Mouse (Mus musculus) cerebellum, postnatal 14 days (tissue): ENCODE data around the gene Cpxm1.
A peak's percentile ranks its signal among the peaks of the same experiment; 100 is the strongest.
"Not testable (repeated sequence)": the region's sequence is repeated elsewhere in the genome, so short reads cannot be mapped to it uniquely, and the experiment has no call there.

Source experiments
- DNase-seq, 2 experiments: peaks; one replicate each; pipeline ENCODE4 v3.0.0; 2021; ENCODE audit warnings: mixed read lengths in 2 of 2

The Cpxm1 gene

GRCm38 (mm10) chr2:130400046-130400445 lies 2.7 kb upstream of the Cpxm1 start:
- DNase-seq, result no peak

DNA sequence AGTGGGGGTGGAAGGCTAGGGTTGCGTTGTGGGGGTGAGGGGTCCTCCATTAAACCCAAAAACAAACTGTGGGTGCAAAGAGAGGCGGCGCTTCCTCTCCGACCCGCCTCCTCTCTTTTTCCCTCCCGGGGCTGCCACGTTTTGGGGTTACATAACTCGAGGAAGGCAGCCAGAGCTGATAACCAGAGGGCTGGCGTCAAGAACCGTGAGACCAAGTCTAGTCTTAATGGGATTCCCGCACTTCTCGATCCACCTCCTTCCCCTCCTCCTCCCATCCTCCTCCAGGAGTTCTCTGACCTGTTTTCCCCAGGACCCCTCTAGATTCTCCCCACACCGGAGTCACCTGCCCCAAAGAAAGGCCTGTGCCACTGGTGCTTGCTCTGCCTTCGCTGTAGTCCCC lies 717 bp upstream of the Cpxm1 start:
- no peak for DNase-seq

DNA sequence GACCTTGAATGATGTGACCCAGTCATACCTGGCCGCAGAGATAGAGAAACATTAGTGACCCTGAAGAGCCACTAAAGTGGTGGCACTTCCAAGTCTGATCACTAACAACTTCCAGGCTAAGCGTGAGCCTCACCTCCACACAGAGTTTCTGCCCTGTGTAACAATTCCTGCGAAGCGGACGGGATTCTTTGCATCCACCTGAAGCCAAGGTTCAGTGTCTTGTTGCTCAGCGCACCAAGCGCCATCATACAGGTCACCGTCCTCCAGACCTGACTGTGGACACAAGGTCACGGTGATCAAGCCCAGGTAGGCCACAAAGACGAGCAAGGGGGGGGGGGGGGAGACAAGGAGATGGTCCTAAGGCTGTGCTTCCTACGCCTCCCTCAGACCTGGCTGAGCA lies 1.7 kb downstream of the Cpxm1 start:
- DNase-seq, result no peak

- no peak for DNase-seq
Measured at GRCm38 (mm10) chr2:130392836-130393235, 4.5 kb downstream of the Cpxm1 start.

DNA sequence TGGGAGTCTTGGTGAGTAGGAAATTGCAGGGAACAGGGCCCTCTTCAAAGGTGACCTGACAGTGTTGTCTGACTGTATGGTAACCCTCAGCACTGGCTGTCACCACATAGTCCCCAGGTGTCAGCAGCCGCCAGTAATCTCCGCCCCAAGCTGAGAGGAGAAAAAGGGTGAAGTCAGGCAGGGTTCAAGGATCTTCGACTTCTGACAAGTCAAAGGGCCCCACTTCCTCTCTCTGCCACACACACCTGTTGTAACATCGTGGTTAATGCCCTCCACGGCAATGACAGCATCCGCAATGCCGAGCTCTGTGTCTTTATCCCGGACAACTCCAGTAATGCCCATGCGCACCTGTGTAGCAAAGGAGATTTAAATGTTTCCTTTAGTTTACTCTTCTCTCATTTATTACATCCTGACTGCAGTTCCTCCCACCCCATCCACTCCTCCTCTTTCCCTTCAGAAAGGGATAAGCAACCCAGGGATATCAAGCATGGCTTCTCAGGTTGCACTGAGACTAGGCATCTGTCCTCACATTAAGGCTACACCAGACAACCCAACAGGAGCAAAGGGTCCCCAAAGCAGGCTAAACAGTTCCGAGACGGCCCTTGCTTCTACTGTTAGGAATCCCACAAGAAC lies 6.3 kb downstream of the Cpxm1 start:
- no peak for DNase-seq

DNA sequence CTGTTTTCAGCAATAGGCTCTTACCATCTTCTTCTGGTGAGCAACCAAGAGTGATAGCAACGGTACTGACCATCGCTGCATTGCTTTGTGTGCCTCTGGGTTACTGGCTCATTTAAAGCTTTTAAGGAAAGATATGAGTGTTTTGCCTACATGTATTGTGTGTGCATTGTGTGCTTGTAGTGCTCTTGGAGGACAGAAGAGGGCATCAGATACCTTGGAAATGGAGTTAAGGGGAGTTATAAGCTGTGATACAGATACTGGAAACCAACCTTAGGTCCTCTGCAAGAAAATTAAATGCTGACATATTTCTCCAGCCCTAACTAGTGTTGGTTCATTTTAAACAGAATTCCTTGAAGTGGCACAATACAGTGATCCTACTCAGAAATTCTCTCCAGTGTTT lies 8.6 kb downstream of the Cpxm1 start:
- no peak for DNase-seq

- no peak for DNase-seq
Measured at GRCm38 (mm10) chr2:130386212-130386611, 11.2 kb downstream of the Cpxm1 start.

GRCm38 (mm10) chr2:130383895-130384294 lies 13.5 kb downstream of the Cpxm1 start:
- DNase-seq, result no peak

- DNase-seq, result no peak
Measured at GRCm38 (mm10) chr2:130383205-130383604, 14.2 kb downstream of the Cpxm1 start.

GRCm38 (mm10) chr2:130374951-130375350 lies 22.4 kb downstream of the Cpxm1 start:
- DNase-seq, result peak; percentile 12 to 42

GRCm38 (mm10) chr2:130373026-130373425 lies 24.3 kb downstream of the Cpxm1 start:
- not testable (repeated sequence) for DNase-seq

GRCm38 (mm10) chr2:130367386-130367785 lies 30.0 kb downstream of the Cpxm1 start:
- no peak for DNase-seq

GRCm38 (mm10) chr2:130365211-130366094 lies 31.9 kb downstream of the Cpxm1 start:
- DNase-seq, result no peak

DNA sequence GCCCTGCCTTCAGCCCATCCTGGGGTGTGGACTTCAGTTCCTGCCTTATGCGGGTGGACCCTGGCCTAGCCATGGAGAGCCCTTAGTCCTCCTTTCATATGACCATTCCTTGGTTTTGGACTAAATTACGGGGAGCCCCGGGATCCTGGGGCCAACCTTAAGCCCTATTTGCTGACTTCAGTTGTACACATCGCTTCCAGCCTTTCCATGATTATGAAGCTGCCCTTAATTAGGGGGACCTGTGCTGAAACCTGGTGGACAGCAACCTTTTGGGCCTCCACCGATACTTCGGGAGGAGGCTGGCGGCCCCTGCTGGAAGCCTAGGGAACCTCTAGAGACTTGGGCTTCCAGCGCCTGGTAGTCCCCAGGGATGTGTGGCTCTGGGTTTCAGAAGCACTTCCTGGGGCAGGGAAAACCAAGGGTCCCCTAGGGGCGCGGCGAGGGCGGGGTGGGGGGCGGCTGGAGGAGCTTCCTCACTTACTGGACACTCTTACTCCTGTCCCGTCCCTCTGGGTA lies 34.8 kb downstream of the Cpxm1 start:
- DNase-seq, result peak; percentile 41 to 68

GRCm38 (mm10) chr2:130358852-130359251 lies 38.5 kb downstream of the Cpxm1 start:
- no peak for DNase-seq

DNA sequence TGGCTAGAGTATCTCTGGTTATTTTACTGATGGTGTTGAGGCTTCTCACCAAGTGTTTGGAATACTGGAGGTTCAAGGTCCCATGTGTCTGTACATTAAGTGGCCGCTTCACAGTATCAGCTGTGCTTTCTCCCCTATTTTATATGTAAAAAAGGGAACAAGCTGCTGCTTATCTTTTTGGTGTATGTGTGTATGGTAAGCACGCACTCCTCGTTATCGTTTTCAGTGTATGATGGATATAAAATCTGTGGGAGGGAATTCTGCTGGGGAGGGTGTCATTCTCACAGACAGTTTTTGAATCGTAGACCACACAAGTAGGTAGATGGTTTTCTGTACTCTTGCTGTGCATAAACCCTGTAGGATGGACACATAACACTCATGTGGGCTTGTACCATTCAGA lies 39.8 kb downstream of the Cpxm1 start:
- DNase-seq, result no peak

GRCm38 (mm10) chr2:130353889-130354288 lies 43.5 kb downstream of the Cpxm1 start:
- DNase-seq, result no peak

GRCm38 (mm10) chr2:130353411-130353810 lies 44.0 kb downstream of the Cpxm1 start:
- DNase-seq, result no peak

DNA sequence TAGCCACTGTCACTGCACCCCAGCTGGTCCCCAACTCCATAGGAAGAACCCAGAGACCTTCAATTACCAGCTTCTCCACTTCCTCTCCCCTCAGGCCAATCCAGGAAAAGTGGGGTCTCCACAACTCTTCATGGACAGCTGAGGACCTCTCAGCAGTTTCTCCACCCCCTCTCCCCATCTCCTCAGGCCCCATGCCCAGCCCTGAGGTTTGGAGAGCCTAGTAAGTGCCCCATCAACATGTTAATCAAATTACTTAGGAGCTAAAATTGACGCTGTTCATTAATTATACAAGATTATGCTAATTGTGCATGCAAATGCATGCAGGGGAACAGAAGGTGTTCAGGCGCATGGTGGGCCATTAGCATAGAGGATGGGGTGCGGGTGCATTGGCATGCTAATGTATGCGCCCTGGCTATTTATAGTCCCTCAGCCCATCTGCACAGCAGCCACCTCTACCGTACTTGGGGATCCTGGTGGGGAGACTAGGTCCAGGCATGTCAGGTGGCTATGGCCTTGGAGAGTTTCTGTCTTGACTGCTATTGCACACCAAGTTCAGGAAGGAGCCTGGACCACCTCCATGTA lies 45.5 kb downstream of the Cpxm1 start:
- no peak for DNase-seq

- DNase-seq, result no peak
Measured at GRCm38 (mm10) chr2:130350376-130350775, 47.0 kb downstream of the Cpxm1 start.

GRCm38 (mm10) chr2:130341220-130341580 lies 56.2 kb downstream of the Cpxm1 start:
- DNase-seq, result no peak
